Mouse (Mus musculus) frontal cortex, adult (tissue): ENCODE data around the gene Baz1a.

Source experiments
- ATAC-seq: cut with Nextera tagmentation; 2 replicates; pipeline ENCODE4 v1.9.2; 2017; ENCODE audit warnings: mild to moderate bottlenecking, moderate library complexity, mixed read lengths; ENCODE audit not compliant: low TSS enrichment

Gene Baz1a

GRCm38 (mm10) chr12:54859531-54859930, 154.6 kb downstream of the Baz1a start:
- no peak for ATAC-seq

GRCm38 (mm10) chr12:54850551-54850950, 163.6 kb downstream of the Baz1a start:
- no peak for ATAC-seq

GRCm38 (mm10) chr12:54844415-54844814, 169.7 kb downstream of the Baz1a start:
- no peak for ATAC-seq
